Mouse (Mus musculus) intestine, embryonic 16.5 days (tissue): ENCODE data around the gene Sh3bp4. TPM values are rescaled to one million over a fixed set of nuclear protein-coding genes. Genes with fewer than 3 reads are reported as not detected.

Source experiments
- ATAC-seq: fragments of 200-750 bp; cut with Nextera tagmentation; 2 replicates; pipeline ENCODE4 v1.8.0; 2017; ENCODE audit warnings: moderate TSS enrichment, moderate library complexity
- H3K27ac ChIP-seq: fragments of 300-500 bp; sonication (generic); 2 replicates; pipeline ENCODE4 v1.5.1; 2014; ENCODE audit warnings: mild to moderate bottlenecking, low read length
- H3K27me3 ChIP-seq: fragments of 300-500 bp; sonication (generic); replicated peaks from 2 replicates; pipeline ENCODE4 v1.6.1; 2014; ENCODE audit warnings: low read length, control low read depth, mixed read lengths; ENCODE audit not compliant: control insufficient read depth, insufficient read depth
- H3K36me3 ChIP-seq: fragments of 300-500 bp; sonication (generic); 2 replicates; pipeline ENCODE4 v1.6.1; 2014; ENCODE audit warnings: low read length, control low read depth; ENCODE audit not compliant: control insufficient read depth, insufficient read depth
- H3K4me1 ChIP-seq: fragments of 300-500 bp; sonication (generic); 2 replicates; pipeline ENCODE4 v1.6.1; 2014; ENCODE audit warnings: low read length, control low read depth, mixed read lengths; ENCODE audit not compliant: control insufficient read depth, insufficient read depth
- H3K4me2 ChIP-seq: fragments of 300-500 bp; sonication (generic); 2 replicates; pipeline ENCODE4 v1.6.1; 2014; ENCODE audit warnings: low read depth, low read length, control low read depth
- H3K4me3 ChIP-seq: fragments of 300-500 bp; sonication (generic); 2 replicates; pipeline ENCODE4 v1.5.1; 2014; ENCODE audit warnings: mild to moderate bottlenecking, low read length
- H3K9ac ChIP-seq: fragments of 300-500 bp; sonication (generic); 2 replicates; pipeline ENCODE4 v1.6.1; 2014; ENCODE audit warnings: low read depth, low read length
- H3K9me3 ChIP-seq: fragments of 300-500 bp; sonication (generic); 2 replicates; pipeline ENCODE4 v1.6.1; 2016; ENCODE audit warnings: low read length, control low read depth; ENCODE audit not compliant: control insufficient read depth
- WGBS: fragments of 180-500 bp; shearing (Covaris S2); extraction: QIAGEN DNeasy Blood & Tissue Kit; methylation state at CpG from one replicate; pipeline ENCODE4 v1.1.7; 2014; 5-methylcytosine and 5-hydroxymethylcytosine counted together
- polyA plus RNA-seq: library from polyadenylated mRNA; unstranded; fragments of >200 nt; fragmentation: Nextera tagmentation; extraction: Ambion mirVana; gene quantifications from 2 replicates; pipeline ENCODE4 v1.2.1, GENCODE M21; 2015

Gene Sh3bp4
- polyA plus RNA-seq, 1 experiment from 2014 or later, result 13.5 TPM

DNA sequence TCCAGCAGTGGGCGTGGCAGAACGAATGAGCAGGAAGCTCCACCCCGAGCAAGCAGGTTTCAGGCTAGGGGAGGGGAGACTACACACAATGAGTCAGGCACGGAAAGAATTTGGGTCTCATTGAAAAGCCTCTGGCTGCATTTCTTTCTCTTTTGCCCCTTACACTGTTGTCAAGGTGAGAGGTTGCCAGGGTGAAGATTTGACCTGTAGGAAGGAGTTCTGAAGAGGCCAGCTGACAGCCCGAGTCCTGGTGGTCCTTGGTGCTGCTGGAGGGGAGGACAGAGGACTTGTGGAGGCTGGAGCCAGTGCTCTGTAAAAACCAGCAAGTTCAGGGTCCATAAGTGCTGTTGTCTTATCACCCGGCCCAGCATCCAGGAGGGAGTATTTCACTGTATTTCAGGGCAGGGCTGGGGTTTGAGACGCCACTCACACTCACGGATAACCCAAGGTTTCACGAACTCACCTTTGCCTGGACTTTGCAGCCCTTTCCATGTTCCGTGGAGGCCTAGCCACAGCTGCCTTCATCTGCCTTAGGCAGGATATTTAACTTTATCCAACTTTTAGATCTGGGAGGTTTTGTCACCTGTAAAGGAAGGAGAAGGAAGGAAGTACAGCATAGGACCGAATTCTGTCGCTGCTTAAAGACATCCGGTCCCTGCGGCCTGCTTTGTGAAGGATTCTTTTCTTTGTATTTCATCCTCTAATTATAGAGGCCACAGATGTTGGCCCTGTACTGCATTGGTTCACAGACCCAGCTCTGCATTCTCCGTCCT lies 32.2 kb downstream of the Sh3bp4 start:
- WGBS, result 54% methylated on average over 14 of the region's 15 CpGs
- H3K27me3 ChIP-seq, result no peaks in the 10 kb centered on the region
- no peak overlapping the region for H3K9ac ChIP-seq
- 0 out of 2 replicates have a peak, but pooled peaks have one; percentile 36 for ATAC-seq
- H3K4me3 ChIP-seq, result no peak overlapping the region
- H3K4me2 ChIP-seq, result no peak overlapping the region
- no peaks in the 10 kb centered on the region for H3K9me3 ChIP-seq
- no peaks in the 10 kb centered on the region for H3K36me3 ChIP-seq
- peaks cover 33% of the 10 kb centered on the region for H3K4me1 ChIP-seq
- no peak overlapping the region; the same call in 1 of the 2 replicates for H3K27ac ChIP-seq

DNA sequence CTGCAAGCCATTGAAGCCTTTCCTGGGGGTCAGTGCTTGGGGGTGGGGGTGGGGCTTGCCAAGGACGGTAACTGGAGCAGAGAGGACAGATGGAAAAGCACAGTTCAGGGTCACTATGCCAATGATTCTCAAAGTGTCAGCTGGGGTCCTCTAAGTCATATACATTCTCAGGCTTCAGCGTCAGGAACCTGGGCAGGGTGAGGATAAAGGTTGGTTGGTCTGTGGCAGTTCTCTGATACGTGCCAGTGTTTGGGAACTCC lies 32.7 kb downstream of the Sh3bp4 start:
- Histone ChIP-seq H3K36me3 (no peaks in the 10 kb centered on the region), H3K27me3 (no peaks in the 10 kb centered on the region), H3K4me2 (no peak overlapping the region), H3K9me3 (no peaks in the 10 kb centered on the region), H3K27ac (no peak overlapping the region), H3K4me3 (no peak overlapping the region), H3K4me1 (peaks cover 38% of the 10 kb centered on the region), H3K9ac (no peak overlapping the region)
- no peak for ATAC-seq
- 39% methylated on average over 3 of the region's 3 CpGs for WGBS

DNA sequence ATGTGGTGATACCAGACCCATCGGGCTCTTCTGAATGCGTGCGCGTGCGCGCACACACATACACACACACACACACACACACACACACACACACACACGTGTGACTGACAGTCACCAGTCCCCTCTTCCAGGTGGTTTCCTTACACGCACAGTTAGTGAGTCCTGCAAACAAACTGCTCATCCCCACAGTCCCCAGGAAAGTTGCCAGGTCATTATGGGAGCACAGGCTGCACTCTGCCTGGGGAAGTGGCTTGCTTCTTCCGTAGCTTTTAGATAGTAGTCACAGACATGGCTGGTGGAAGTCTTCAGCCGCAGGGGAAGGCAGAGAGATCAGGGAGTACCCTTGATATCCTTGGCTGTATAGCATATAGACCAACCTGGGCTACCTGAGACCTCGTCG lies 33.3 kb downstream of the Sh3bp4 start:
- Histone ChIP-seq H3K4me2 (no peak overlapping the region), H3K9ac (no peak overlapping the region), H3K4me3 (no peak overlapping the region), H3K9me3 (no peaks in the 10 kb centered on the region), H3K27me3 (no peaks in the 10 kb centered on the region), H3K4me1 (peaks cover 44% of the 10 kb centered on the region), H3K27ac (peak overlapping the region; percentile 43), H3K36me3 (no peaks in the 10 kb centered on the region)
- no peak for ATAC-seq
- WGBS, result 72% methylated on average over 12 of the region's 12 CpGs

DNA sequence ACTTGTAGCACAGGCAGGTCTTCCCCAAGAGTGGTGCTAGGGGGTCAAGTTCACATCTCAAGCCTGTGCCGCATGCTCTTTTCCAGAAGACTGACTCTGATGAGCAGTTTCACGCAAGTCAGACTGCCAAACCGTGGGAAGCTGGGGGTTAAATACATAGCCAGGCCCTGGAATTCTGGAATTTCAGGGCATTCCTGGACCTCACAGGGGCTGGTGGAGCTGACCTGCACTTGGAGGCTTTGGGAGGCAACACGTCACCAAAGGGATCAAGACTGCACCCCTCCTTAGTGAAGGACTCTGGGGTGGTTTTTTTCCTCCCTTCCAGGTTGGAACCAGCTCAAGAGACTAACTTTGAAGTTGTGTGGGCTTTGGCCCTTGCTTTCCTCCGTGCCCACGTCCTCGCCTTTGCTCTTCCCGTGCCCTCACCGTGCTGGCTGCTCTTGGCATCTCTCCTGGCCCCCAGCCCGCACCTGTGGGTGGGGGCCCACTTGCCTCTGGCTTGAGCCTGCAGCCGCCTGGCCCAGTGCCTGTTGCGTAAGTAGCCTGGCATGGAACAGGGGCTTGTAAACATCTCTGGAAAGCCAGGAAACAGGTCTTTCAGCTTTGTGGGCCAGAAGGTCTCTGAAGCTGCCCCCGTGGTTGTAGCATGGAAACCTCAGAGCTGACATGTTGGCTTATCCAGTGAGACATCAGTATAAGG lies 34.0 kb downstream of the Sh3bp4 start:
- H3K27ac ChIP-seq, result peak overlapping the region; percentile 43

DNA sequence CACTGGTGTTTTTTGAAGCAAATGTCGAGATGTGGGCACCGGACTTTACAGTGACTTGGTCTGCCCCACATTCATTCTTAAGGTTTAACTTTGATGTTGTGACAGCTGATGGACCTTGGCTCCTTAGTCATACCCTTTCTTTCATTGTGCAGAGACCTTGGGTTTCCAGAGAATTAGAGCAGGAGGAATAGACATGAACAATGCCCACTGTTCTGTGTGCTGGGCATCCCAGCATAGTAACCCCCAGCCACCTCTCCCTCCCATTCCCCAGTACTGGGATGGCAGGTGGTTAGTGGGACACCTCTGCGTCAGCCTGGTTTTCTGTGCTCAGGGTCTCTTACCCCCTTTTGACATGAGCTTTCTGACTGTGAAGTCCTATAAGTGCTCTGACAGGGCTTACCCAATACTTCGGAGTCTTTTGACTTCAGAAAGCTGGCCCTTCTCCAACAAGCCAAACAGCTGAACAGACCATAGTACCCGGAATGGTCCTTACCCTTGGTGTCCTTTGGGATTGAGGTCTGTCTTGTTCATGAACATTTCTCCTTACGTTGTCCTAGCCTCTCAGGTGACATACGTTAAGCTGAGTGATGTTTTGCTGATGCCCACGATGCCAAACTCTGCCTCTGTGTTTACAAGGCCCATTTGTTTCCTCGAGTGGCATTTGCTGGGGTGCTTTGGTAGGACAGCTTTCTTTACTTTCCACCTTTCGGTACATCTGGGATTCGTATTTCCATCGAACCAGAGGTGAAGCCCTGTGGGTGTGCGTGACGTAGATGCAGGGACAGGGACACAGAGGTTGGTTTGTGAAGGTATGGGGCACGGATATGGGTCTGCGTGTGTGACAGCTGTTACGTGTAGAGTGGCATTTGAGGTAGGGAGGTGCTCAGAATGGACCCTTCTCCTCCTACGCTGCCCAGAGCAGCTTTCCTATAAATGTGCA lies 35.9 kb downstream of the Sh3bp4 start:
- H3K4me1 ChIP-seq, result peaks cover 63% of the 10 kb centered on the region
- no peak overlapping the region for H3K27ac ChIP-seq
- no peak for ATAC-seq
- no peaks in the 10 kb centered on the region for H3K9me3 ChIP-seq
- H3K36me3 ChIP-seq, result no peaks in the 10 kb centered on the region
- H3K27me3 ChIP-seq, result no peaks in the 10 kb centered on the region
- no peak overlapping the region for H3K9ac ChIP-seq
- no peak overlapping the region for H3K4me2 ChIP-seq
- H3K4me3 ChIP-seq, result no peak overlapping the region
- WGBS, result 86% methylated on average over 18 of the region's 18 CpGs

More for the DNA sequence above, 34.0 kb downstream of the Sh3bp4 start:
- Histone ChIP-seq H3K4me3 (no peak overlapping the region), H3K9me3 (no peaks in the 10 kb centered on the region), H3K4me1 (peaks cover 50% of the 10 kb centered on the region), H3K4me2 (no peak overlapping the region), H3K9ac (no peak overlapping the region), H3K27me3 (no peaks in the 10 kb centered on the region), H3K36me3 (no peaks in the 10 kb centered on the region)
- WGBS, result 70% methylated on average over 13 of the region's 13 CpGs
- ATAC-seq, result no peak

DNA sequence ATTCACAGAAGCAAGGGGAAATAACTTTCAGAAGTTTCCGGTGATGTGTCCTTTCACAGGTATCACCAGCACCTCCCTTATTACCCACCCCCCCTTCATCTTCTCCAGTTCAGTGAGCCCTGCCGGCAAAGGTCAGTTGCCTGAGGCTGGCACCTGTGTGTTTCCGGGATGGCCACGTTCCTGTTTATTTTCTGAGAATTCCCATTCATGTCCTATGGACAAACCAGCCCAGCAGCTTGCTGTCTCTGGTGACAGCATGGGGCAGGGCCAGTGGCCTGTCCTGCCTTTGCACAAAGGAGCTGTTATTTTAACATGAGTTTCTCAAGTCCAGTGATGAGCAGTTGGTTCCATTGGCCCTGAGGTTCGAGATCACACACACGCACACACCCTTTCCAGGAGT lies 37.3 kb downstream of the Sh3bp4 start:
- no peak for ATAC-seq
- peak overlapping the region; percentile 77; the same call in 1 of the 2 replicates for H3K27ac ChIP-seq
- no peak overlapping the region for H3K4me3 ChIP-seq
- H3K4me1 ChIP-seq, result peaks cover 65% of the 10 kb centered on the region
- no peak overlapping the region for H3K4me2 ChIP-seq
- no peak overlapping the region for H3K9ac ChIP-seq
- WGBS, result 50% methylated on average over 6 of the region's 6 CpGs
- H3K27me3 ChIP-seq, result no peaks in the 10 kb centered on the region
- no peaks in the 10 kb centered on the region for H3K9me3 ChIP-seq
- H3K36me3 ChIP-seq, result no peaks in the 10 kb centered on the region

DNA sequence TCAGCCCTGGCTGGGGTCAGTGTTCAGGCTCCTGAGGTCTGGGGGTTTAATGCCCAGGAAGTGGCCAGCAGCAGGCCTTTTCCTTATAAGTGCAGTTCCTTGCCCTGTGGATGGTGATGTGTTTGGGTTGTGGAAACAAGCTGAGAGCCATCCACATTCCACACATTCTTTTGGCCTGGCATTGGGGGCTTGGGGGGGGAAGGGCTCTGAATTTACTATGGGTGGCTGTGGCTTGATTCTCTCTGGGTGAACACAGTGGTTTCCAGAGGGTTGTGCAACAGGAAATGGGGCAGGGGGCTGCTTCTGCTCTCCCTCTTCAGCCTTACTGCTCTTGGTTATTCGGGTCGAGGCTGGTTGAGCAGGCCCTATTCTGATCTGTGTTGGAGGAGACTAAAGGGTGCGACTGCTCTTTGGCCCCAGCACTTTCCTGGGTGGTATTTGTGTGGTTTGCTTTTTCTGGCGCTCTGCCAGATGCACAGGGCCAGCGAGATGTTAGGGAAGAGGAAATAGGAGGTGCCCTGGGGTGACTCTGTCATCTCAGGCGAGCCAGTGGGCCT lies 38.2 kb downstream of the Sh3bp4 start:
- H3K4me1 ChIP-seq, result peaks cover 59% of the 10 kb centered on the region
- H3K4me2 ChIP-seq, result no peak overlapping the region

DNA sequence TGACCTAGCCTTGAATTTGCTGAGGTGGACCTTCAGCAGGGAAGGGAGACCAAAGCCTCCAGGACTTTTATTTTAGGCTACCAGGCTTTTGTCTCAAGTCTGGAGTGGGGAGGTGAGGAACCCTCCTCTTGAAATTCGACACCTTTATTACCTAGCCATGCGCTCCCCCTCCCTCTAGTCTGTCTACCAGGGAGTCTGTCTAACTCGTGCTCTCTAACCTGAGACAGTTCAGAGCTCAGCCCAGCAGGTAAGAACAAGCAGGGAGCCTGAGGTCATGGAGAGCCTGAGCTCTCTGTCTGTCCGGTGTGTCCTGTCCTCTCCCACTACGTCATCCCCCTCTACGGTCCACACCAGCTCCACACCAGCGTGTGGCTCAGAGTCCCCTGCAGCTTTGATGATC lies 39.6 kb downstream of the Sh3bp4 start:
- Histone ChIP-seq H3K36me3 (no peaks in the 10 kb centered on the region), H3K9me3 (no peaks in the 10 kb centered on the region), H3K4me1 (peaks cover 47% of the 10 kb centered on the region), H3K9ac (no peak overlapping the region), H3K4me2 (no peak overlapping the region), H3K27me3 (no peaks in the 10 kb centered on the region), H3K27ac (0 out of 2 replicates have a peak overlapping the region, but pooled peaks have one; percentile 9), H3K4me3 (no peak overlapping the region)
- peak; percentile 44 for ATAC-seq
- WGBS, result 51% methylated on average over 7 of the region's 7 CpGs

More for the DNA sequence above, 38.2 kb downstream of the Sh3bp4 start:
- H3K36me3 ChIP-seq, result no peaks in the 10 kb centered on the region
- no peak overlapping the region for H3K4me3 ChIP-seq
- H3K9ac ChIP-seq, result peak overlapping the region; percentile 44
- H3K27ac ChIP-seq, result peak overlapping the region; percentile 77
- WGBS, result 7% methylated on average over 6 of the region's 6 CpGs
- H3K27me3 ChIP-seq, result no peaks in the 10 kb centered on the region
- peak; percentile 89 for ATAC-seq
- no peaks in the 10 kb centered on the region for H3K9me3 ChIP-seq
